Mouse (Mus musculus) frontal cortex, adult (tissue): Measurements from ENCODE around the gene Cnot3.
"Not testable (repeated sequence)": the region's sequence is repeated elsewhere in the genome, so short reads cannot be mapped to it uniquely, and the experiment has no call there.

Experiments used
- ATAC-seq: cut with Nextera tagmentation; 2 replicates; pipeline ENCODE4 v1.9.2; 2017; ENCODE audit warnings: mild to moderate bottlenecking, moderate library complexity, mixed read lengths; ENCODE audit not compliant: low TSS enrichment

Cnot3 gene

GRCm38 (mm10) chr7:3694949-3695305, 49.9 kb downstream of the Cnot3 start:
- not testable (repeated sequence) for ATAC-seq

- peak; percentile 64; the same call in 1 of the 2 replicates for ATAC-seq
Observed at GRCm38 (mm10) chr7:3698471-3698870, 53.4 kb downstream of the Cnot3 start.

DNA sequence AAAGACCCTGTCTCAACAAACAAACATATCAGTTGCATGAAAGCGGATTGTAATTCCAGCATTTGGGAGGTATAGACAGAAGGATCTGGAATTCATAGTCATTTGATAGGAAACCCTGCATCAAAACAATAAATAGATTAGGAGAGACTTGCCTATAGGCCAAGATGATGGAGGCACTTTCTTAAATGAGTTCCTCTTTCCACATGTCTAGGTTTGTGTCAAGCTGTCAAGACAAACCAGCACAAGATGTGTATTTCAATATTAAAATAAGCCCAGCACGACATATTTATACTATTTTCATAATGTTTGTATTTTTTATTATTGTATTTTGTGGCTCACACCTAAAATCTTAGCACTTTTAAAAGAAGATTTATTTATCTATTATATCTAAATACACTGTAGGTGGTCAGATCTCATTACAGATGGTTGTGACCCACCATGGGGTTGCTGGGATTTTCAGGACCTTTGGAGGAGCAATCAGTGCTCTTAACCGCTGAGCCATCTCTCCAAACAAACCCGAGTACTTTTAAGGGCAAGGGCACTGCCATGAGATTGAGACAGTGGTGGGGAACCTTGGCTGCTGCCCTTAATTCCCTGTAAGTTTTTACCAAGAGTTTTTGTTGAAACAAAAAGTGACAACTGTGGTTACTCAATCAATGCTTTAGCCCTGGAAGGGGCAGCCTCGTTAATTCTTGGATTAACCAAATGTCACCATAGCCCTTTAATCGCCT, 58.2 kb downstream of the Cnot3 start:
- ATAC-seq = no peak

GRCm38 (mm10) chr7:3703879-3704441, 58.9 kb downstream of the Cnot3 start, which contains the start of gene Rps9:
Rps9 (plus strand) TSS chr7:3703993.
- ATAC-seq = peak; percentile 94

DNA sequence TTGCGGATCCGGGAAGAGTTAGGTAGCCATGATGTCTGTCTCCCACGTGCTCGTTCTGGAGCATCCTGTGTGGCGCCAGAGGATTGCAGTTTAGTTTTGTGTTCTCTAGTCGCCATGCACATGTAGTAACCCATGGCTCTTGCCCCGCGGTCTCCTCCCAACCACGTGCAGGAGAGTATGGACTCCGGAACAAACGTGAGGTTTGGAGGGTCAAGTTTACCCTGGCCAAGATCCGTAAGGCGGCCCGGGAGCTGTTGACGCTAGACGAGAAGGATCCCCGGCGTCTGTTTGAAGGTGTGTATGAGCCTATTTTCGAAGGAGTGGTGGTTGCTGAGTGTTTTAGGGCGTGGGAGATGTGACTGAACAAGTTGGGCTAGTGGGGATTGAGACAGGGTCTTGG, 59.4 kb downstream of the Cnot3 start:
- ATAC-seq = peak; percentile 62

- ATAC-seq = not testable (repeated sequence)
Observed at GRCm38 (mm10) chr7:3705461-3705860, 60.4 kb downstream of the Cnot3 start.

- no peak for ATAC-seq
Observed at GRCm38 (mm10) chr7:3705911-3706310, 60.8 kb downstream of the Cnot3 start.

DNA sequence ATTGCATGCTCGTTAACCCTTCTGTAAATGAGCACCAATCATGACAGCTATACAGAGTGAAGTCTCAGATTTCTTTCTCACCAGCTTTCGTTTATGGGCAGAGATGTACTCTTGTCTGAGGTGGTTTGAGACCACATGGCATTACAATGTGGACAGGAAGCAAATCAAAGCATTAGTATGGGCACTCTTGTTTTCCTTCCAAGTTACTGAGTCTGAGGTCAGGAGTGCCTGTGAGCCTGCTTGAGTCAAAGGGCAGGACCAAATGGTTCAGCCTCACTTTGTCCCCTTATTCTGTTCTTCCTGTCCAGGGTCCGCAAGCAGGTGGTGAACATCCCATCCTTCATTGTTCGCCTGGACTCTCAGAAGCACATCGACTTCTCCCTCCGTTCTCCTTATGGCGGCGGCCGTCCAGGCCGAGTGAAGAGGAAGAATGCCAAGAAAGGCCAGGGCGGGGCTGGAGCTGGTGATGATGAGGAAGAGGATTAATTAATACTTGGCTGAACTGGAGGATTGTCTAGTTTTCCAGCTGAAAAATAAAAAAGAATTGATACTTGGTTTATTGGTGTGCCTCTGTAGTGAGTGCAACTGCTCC, 61.4 kb downstream of the Cnot3 start:
- no peak for ATAC-seq

DNA sequence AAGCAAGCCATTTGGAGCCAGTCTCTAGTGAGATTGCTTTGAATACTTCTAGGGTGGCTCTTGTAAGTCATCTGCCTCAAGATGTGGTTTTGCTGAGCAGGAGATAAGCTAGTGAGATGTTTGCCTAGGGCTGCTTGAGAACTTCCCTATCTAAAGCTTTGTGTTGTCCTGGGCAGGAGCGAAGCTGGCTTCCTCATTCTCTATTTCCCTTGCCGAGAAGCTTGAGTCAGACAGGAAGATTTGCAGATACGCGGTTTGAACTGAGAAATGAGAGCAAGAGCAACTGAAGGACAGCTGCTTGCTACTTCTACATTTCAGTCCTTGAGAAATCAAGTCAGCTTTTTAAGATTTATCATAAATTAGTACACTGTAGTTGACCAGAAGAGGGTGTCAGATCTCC, 62.0 kb downstream of the Cnot3 start:
- ATAC-seq = no peak

- ATAC-seq = no peak
Observed at GRCm38 (mm10) chr7:3707568-3708413, 62.7 kb downstream of the Cnot3 start.

DNA sequence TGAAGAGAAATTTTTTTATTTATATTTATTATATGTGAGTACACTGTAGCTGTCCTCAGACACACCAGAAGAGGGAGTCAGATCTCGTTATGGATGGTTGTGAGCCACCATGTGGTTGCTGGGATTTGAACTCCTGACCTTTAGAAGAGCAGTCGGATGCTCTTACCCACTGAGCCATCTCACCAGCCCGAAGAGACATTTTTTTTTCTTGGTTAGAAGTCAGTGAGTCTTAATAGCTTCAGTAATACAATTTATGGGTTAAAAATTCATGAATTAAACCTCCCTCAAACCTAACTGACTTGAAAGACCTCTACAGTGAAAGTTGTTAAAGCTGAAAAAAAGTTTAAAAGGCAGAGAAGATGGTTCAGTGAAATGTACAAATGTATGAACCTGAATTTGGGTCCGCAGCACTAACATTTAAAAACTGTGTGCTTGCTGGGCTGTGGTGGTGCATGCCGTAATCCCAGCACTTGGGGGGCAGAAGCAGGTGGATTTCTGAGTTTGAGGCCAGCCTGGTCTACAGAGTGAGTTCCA, 63.4 kb downstream of the Cnot3 start:
- ATAC-seq = not testable (repeated sequence)

DNA sequence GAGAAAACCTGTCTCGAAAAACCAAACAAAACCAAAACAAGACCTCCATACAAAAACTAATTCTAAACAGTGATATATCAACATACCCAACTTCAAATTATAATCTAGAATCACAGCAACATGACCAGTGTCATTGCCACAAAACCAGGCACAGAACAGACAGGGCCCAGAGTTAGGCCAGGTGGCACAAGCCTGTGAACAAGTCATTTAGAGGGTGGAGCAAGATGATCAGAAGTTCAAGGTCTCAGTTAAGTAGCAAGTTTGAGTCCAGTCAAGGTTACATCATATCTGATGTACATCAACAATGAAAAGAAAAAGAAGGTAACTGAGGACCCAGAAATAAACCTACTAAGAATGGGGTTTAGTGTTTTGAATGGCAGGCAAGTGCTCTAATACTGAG, 63.9 kb downstream of the Cnot3 start:
- ATAC-seq = no peak
